Mouse (Mus musculus): ENCODE measurements around the gene Rfx5.

The Rfx5 gene

GRCm38 (mm10) chr3:94989159-94989761 is 35.4 kb downstream of the Rfx5 start:
- no peak for DNase-seq (ENCODE audit: low read depth, low spot score)

- no peak for DNase-seq (ENCODE audit: low read depth, low spot score)
Observed at GRCm38 (mm10) chr3:94996946-94997345, 43.1 kb downstream of the Rfx5 start.

GRCm38 (mm10) chr3:95002569-95002968 is 48.7 kb downstream of the Rfx5 start:
- no peak for DNase-seq (ENCODE audit: low read depth, low spot score)

GRCm38 (mm10) chr3:95003273-95003672 is 49.4 kb downstream of the Rfx5 start:
- no peak for DNase-seq (ENCODE audit: low read depth, low spot score)

GRCm38 (mm10) chr3:95005651-95006050 is 51.8 kb downstream of the Rfx5 start:
- no peak for DNase-seq (ENCODE audit: low read depth, low spot score)

GRCm38 (mm10) chr3:95007706-95008105 is 53.8 kb downstream of the Rfx5 start:
- no peak for DNase-seq (ENCODE audit: low read depth, low spot score)

GRCm38 (mm10) chr3:95010396-95010795 is 56.5 kb downstream of the Rfx5 start:
- no peak for DNase-seq (ENCODE audit: low read depth, low spot score)

Data from embryo, embryonic 11.5 days (tissue).